Mouse (Mus musculus) heart, adult 8-10 months (tissue): ENCODE results near the gene Trip6. TPM values are rescaled to one million over a fixed set of nuclear protein-coding genes. Genes with fewer than 3 reads are reported as not detected.

Source experiments
- DNase-seq: peaks from one replicate; pipeline ENCODE4 v3.0.0; 2022; ENCODE audit warnings: low spot score
- total RNA-seq, 4 experiments: library from RNA; stranded (reverse); gene quantifications; 2 replicates each; pipeline ENCODE4 v1.2.4; 2022

Trip6 gene
- total RNA-seq, 4 experiments from 2014 or later = 11.5 to 13.2 (median 12.4) TPM

- peak; percentile 83 for DNase-seq
Observed at GRCm38 (mm10) chr5:137338663-137339289, 24.6 kb upstream of the Trip6 start.

DNA sequence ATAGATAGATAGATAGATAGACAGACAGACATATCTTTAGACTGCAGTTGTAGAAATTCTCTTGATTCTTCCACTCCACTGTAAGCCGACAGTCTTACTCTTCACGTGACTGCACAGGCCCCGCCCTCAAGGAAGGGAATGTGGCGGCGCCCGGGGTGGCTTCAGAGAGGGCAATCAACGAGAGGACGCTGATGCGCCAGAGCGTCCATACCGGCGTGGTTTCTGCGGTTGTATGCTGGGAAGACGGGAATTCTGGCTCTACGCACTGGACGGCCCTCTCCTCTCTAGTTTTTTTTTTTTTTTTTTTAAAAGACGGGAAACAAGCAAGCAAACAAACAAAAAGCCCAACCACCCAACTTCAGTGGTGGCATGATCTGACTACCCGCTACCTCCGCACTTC lies 24.1 kb upstream of the Trip6 start:
- peak; percentile 90 for DNase-seq

GRCm38 (mm10) chr5:137337190-137337589 lies 23.0 kb upstream of the Trip6 start:
- DNase-seq = no peak

DNA sequence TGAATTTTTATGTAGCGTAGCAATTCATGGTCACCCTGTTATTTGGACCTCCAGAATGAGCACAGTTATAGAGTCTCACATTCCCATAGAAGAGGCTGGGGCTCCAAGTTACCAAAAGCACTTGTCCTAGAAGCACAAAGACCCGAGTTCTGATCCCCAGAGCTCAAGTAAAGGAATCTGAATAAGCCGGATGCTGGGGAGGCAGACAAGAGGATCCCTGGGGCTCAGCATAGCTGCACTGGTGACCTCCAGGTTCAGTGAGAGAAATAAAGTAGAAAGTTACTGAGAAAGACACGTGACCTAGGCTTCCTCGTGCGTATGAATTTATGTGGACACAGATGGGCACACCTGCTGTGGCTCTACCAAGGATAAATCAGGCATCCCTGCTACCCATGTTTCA lies 20.9 kb upstream of the Trip6 start:
- no peak for DNase-seq

DNA sequence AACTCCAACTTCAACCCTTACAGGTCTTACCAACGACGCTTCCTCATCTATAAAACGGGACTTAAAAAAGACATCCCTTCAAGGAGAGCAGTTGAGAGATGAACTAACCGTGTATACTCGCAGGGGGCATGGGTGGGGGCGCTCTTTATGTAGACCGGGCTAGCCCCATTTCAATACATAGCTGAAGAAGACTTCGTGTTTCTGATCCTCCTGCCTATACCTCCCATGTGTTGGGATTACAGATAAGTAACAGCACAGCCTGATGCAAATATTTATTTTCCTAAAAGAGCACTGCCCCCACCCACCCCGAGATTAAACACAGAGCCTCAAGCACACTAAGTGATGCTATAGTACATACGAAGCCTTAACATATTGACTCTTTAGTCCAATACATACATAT lies 20.1 kb upstream of the Trip6 start:
- DNase-seq = no peak

DNA sequence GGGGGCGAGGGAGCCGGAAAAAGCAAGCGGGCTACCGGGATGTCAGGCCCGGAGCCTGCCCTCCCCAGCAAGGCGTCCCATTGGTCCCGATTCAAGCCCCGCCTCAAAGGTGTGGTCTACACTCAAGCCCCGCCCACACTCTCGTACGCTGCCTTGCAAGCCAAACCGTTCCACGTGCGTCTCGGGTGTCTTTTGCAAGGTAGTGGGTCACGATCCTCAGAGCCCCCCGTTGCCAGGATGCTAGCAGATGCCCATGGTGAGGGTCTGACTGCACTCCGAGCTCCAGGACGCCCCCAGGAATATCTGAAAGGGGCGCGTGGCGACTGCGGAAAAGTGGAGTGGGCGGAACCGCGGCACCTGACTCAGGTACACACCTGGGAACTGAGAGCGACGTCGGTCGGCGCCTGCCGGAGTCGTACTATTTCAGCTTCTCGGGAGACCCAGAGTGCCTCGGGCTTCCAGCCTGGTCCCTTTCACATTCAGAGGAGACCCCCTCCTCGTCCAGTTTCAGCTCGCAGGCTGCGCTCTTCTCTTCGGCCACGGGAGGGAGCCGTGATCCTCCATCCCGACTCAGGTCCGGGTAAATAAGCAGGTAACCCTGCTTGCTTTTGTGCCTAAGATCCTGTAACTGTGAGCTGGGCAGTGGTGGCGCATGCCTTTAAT lies 19.4 kb upstream of the Trip6 start, which contains the start of gene Slc12a9:
Gene Slc12a9, minus strand, starts transcription at position 86 of the 663 bp plus-strand sequence.
- DNase-seq = peak; percentile 91

GRCm38 (mm10) chr5:137332857-137333511 lies 18.8 kb upstream of the Trip6 start:
- DNase-seq = no peak

GRCm38 (mm10) chr5:137330910-137331309 lies 16.7 kb upstream of the Trip6 start:
- DNase-seq = no peak

GRCm38 (mm10) chr5:137320996-137321395 lies 6.8 kb upstream of the Trip6 start:
- no peak for DNase-seq

- DNase-seq = no peak
Observed at GRCm38 (mm10) chr5:137318570-137318969, 4.4 kb upstream of the Trip6 start.

DNA sequence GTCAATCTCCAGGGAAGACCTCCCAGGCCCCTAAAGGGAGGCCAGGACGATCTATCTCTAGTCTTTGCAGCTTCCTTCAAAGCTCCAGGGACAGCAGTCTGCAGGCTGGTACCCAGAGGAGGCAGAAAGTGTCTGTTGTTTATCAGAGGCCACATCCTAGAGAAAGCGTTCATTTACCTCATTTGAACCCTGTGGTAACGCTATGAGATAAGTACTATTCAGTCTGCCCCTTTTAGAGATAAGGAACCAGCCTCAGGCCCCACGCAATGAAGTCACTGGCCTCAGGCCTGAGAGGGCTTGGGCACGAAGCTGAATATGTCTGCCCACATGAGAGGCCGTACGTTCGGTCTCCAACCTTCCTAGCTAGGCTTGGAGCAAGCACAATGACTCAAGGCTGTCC lies 3.2 kb upstream of the Trip6 start:
- DNase-seq = no peak

GRCm38 (mm10) chr5:137315084-137315903 lies 1.1 kb upstream of the Trip6 start:
- DNase-seq = no peak

- no peak for DNase-seq
Observed at GRCm38 (mm10) chr5:137313466-137314192, 575 bp downstream of the Trip6 start.

DNA sequence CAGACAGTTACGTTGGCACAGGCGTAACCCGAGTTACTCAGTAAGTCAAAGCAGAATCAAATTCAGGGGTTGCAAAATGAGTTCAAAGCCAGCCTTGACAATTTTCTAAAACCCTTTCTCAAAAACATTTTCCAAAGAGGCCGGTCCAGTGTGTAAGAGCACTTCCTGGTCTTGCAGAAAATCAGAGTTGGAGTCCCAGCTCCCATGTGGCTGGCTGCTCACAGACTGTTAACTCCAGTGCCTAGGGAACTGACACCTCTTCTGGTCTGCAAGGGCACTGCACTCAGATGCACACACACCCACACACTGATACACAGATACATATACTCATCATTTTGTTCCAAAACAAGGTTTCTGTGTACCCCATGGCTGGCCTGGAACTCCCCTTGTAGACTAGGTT lies 5.8 kb downstream of the Trip6 start:
- no peak for DNase-seq

GRCm38 (mm10) chr5:137307071-137307912 lies 6.9 kb downstream of the Trip6 start, which contains the start of gene Srrt:
TSS of gene Srrt (minus strand) at chr5:137307674.
- DNase-seq = peak; percentile 93

GRCm38 (mm10) chr5:137306439-137307005 lies 7.7 kb downstream of the Trip6 start:
- no peak for DNase-seq

GRCm38 (mm10) chr5:137305822-137306221 lies 8.4 kb downstream of the Trip6 start:
- no peak for DNase-seq

DNA sequence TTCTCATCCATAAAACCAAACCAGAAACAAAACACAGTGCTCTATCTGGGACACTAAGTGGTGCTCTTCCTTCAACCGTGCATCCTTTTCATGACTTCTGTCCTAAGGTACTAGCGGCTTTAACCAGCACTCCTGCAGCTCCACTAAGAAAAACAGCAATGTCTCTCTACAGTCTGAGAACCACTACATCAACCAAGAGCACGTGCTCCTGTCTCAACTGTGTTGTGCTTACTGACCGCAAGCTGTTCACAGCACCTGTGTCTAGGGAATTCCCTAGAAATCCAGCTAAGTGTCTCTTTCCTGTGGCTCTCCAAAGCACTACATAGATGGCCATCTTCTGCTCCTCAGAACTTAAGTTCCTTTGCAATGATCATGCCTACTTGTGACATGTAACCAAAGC lies 9.4 kb downstream of the Trip6 start:
- DNase-seq = no peak

DNA sequence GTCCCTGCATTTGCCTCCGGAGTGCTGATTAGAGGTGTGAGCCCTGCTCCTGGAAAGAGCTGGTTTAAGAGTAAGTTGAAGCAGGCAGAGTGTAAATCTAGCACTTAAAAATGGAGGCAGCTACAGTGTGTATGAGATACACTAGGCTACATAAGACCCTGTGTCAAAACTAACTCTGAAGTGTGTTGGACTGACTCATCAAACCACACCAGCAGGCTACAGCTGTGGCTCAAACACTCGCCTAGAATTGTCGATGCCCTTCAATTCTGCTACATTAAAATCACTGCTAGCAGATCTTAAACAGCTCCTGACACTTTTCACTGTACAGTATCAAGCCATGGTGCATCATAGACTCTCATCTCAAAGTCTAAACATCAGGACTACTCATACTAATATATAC lies 10.0 kb downstream of the Trip6 start:
- no peak for DNase-seq

- no peak for DNase-seq
Observed at GRCm38 (mm10) chr5:137303609-137304008, 10.6 kb downstream of the Trip6 start.
